Mouse (Mus musculus) lung, postnatal 0 days (tissue): Measurements from ENCODE around the gene Eng.

Experiments
- CTCF ChIP-seq: IDR thresholded peaks from 2 replicates; pipeline ENCODE4 v1.5.1; 2016; ENCODE audit warnings: antibody characterized with exemption, mild to moderate bottlenecking
- EP300 ChIP-seq: IDR thresholded peaks from 2 replicates; pipeline ENCODE4 v1.6.1; 2016; ENCODE audit warnings: antibody characterized with exemption, mild to moderate bottlenecking, control low read depth

DNA sequence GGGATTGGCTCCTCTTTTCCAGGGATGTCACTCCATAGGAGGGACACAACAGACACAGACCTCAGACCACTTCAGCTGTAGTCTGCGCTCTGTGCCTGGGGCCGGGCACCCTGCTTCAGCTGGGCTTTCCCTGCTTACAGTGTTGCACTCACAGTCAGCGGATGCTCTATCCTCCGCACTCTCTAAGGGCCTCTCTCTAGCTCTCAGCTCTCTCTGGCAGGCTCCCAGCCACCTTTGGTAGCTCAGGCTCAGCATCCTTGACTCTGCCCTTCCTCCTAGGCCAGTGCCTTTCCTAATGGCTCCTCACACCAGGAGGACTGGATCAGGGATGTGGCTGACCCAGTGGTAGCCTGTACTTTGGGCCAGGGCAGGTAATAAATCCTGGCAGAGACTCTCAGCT lies 85.5 kb downstream of the Eng start:
- no peak for TF ChIP-seq CTCF
- TF ChIP-seq EP300, result no peak
